Mouse (Mus musculus): ENCODE data around the gene Tpt1.
A peak's percentile ranks its signal among the peaks of the same experiment; 100 is the strongest.
"Not testable (repeated sequence)": the region's sequence is repeated elsewhere in the genome, so short reads cannot be mapped to it uniquely, and the experiment has no call there.

Gene Tpt1

DNA sequence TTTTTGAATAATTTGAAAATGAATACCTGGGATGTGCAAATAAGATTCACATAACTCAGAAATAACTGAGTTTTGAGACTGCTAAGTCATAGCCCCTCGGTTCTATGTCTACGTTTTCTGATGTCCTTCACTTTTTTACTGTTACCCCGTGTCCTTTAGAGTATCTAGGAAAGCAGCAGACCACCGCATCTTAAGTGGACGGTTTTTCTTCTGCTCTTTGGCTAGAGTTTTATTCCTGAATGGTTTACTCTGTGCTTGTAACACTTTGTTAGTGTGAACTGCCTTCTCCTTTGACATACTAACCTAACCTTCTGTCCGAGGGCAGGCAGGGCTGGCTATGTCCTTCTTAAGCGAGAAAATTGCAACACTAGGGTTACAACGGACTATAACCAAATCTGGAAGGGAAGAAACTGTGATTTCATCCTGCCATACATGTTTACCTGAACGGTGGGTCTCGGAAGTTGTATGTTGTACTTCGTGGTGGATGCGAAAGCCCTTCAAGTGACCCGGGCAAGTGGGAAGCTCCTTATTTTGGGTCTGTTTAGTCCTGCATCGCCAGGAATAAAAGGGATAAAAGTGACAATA, 690 bp upstream of the Tpt1 start:
- DNase-seq, result no peak

GRCm38 (mm10) chr14:75845698-75846115, 814 bp downstream of the Tpt1 start:
- peak; percentile 93 to 94 for DNase-seq

GRCm38 (mm10) chr14:75847669-75848068, 2.8 kb downstream of the Tpt1 start:
- DNase-seq, result no peak

DNA sequence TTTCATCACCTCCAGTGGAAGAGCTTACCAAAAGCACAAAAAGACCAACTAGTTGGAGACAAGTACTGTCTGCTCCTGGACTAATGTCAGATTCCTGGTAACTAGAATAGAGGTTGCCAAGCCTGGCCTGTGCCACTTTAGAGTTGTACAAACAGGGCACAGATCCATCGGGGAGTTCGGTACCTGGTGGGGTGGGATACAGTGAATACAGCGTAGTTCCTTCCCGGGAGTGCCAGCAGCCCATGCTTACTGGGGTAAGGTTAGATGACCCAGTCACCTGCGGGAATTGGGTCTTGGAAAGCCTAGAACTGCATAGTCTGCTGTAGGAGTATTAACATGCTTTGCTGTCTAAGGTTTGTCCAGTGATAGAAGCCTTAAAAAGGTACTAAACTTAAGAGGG, 3.6 kb downstream of the Tpt1 start:
- no peak for DNase-seq

- DNase-seq, result no peak
Measured at GRCm38 (mm10) chr14:75849236-75849635, 4.3 kb downstream of the Tpt1 start.

DNA sequence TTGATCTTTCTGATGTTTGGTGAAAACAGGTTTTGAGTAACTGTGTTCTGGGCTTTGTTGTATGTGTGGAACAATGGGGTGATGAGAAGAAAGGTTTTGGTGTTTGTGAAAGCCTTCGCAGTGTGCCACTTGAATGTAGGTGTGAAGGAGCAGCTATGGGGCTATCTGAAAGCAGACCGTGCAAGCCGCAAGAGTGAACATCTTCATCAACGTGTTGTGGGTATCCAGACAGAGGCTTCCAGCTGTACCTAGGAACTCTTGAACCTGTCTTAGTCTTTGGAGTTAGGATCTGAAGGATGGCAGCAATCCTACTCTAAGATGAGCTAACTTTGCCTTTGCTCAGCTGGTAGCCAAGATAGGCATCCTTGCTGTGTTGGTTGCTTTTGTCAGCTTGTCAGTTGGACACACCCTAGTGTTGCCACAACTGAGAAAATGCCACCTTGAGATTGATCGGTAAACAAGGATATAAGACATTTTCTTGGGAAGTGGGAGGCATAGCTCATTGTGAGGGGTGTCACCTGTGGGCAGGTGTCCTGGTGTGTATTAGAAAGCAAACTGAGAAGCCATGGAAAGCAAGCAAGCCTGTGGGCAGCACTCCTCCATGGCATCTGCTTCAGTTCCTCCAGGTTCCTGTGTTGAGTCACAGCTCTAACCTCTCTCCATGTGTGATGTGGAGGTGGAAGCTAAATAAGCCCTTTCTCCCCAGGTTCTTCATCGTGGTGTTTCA, 5.1 kb downstream of the Tpt1 start:
- DNase-seq, result no peak

DNA sequence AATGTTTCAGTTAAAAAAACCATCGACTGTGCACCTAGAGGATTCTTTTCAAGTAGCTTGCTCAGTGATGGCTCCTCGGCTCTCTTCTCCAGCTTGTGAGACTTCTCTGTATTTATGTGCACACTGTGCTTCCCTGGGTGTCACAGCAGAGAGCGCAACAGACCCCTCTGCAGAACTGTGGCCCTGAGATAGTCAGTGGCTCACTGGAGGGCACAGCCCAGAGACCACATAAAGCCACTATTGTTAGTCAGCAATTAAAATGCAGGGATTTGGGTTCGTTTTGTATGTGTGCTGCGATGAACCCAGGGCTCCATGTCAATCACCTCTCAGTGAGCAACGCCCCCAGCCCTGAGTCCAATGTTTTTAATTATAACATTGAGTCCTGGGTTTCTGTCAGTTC, 5.9 kb downstream of the Tpt1 start:
- no peak for DNase-seq

- DNase-seq, result no peak
Measured at GRCm38 (mm10) chr14:75852016-75852415, 7.1 kb downstream of the Tpt1 start.

GRCm38 (mm10) chr14:75855263-75855992, 10.5 kb downstream of the Tpt1 start:
- DNase-seq, result no peak

DNA sequence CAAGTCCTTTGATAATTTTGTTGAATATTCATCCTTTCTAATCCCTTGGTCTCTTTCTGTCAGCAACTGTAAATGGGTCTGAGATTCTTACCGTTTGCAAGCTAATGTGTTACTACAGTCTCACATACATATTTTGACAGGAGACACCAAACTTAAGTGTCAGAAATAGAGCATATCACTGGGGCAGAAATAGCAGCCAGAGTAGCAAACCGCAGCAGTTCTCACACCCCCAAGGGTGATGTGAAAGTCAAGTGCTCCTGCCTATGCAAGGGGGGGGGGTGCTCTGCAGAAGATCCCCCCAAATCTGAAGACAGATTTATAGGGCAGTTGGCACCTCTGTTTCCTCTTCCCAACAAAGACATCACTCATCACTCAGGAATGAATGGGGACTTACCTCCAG, 13.3 kb downstream of the Tpt1 start:
- no peak for DNase-seq

GRCm38 (mm10) chr14:75859619-75860018, 14.7 kb downstream of the Tpt1 start:
- no peak for DNase-seq

GRCm38 (mm10) chr14:75862701-75863100, 17.8 kb downstream of the Tpt1 start:
- DNase-seq, result no peak

DNA sequence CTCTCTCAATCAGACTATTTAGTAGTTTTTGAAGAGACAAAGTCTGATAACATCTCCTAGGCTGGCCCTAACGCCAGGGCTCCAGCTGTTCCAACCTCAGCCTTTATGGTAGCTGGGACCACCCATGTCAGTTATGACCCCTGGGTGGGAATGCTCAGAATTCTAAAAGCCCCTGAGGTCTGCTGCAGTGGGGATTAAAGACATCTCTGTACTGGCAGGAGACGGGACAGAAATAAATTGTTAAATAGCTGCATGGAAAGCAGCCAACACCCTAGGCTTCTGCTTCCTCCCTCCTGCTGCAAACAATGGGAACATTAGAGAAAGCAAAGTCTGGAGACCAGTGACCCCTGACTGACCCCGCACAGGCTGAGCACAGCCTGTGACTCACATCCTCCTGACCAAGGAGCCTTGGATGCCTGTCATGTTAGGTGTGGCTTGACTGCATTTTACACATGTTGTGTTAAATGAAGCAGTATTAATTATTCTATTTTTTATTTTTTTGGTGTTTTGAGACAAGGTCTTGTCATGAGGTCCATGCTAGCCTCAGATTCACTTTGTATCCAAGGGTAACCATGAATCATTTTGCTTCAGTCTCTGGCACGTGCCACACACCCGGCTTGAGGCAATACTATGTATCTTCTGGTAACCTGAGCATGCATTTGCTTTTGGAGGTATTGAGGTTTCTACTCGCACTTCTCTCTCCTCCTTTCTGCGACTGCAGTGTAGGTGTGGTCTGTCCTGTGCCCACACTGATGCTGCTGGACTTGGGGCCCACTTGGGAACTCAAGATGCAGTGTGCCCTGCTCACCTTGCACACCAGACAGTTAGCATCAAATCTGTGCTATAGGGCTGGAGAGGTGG, 18.9 kb downstream of the Tpt1 start:
- no peak for DNase-seq

GRCm38 (mm10) chr14:75866706-75867333, 21.9 kb downstream of the Tpt1 start:
- DNase-seq, result no peak

- DNase-seq, result not testable (repeated sequence)
Measured at GRCm38 (mm10) chr14:75868028-75868427, 23.1 kb downstream of the Tpt1 start.

- DNase-seq, result no peak
Measured at GRCm38 (mm10) chr14:75869769-75870363, 25.0 kb downstream of the Tpt1 start.

- DNase-seq, result peak; percentile 26 to 58
Measured at GRCm38 (mm10) chr14:75870631-75871030, 25.7 kb downstream of the Tpt1 start.

- no peak for DNase-seq
Measured at GRCm38 (mm10) chr14:75871111-75871510, 26.2 kb downstream of the Tpt1 start.

DNA sequence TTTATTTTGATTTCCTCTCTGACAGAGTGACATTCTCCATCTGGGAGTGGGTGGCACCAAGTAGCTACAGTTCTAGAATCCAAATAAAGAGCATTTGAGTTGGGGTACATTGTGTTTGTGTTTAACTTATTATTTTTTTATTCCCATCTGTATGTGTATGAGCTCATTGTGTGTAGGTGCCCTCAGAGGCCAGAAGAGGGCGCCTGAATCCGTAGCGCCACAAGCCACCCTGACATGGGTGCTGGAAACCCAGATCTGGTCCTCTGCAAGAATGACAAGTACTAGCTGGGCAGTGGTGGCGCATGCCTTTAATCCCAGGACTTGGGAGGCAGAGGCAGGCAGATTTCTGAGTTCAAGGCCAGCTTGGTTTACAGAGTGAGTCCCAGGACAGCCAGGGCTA, 26.9 kb downstream of the Tpt1 start:
- no peak for DNase-seq

DNA sequence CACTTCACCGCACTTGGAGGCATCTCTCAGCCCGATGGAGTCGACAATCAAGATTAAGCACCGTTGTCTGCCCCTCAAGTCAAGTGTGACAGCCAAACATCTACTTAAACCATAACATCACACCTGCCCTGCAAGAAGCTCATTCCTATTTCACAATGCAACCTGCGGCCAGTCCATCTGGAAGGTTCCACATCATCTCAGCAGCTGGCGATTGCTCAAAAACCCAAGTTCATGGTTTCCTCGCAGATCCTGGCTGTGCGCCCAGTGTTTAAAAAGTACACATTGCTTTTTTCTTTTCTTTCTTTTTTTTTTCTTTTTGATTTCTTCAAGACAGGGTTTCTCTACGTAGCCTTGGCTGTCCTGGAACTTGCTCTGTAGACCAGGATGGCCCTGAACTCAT, 28.7 kb downstream of the Tpt1 start:
- no peak for DNase-seq

GRCm38 (mm10) chr14:75876320-75877043, 31.6 kb downstream of the Tpt1 start:
- peak; percentile 83 to 88 for DNase-seq
